Mouse (Mus musculus): ENCODE results near the gene P2rx4. TPM values are rescaled to one million over a fixed set of nuclear protein-coding genes. Genes with fewer than 3 reads are reported as not detected.
A peak's percentile ranks its signal among the peaks of the same experiment; 100 is the strongest.

P2rx4 gene
- polyA plus RNA-seq, 1 experiment from 2014 or later, result 21.7 TPM

GRCm38 (mm10) chr5:122731991-122732673 lies 24.8 kb downstream of the P2rx4 start:
- Histone ChIP-seq H3K4me2 (ENCODE audit: low read depth, low read length) (peak overlapping the region; percentile 44; the same call in 1 of the 2 replicates), H3K27ac (ENCODE audit: low read length) (peak overlapping the region; percentile 73), H3K27me3 (ENCODE audit: control insufficient read depth, insufficient read depth, low read length) (no peaks in the 10 kb centered on the region), H3K4me1 (ENCODE audit: control insufficient read depth, insufficient read depth, low read length) (peaks cover 8% of the 10 kb centered on the region; the same call in 1 of the 2 replicates), H3K9me3 (replicated peaks; ENCODE audit: control insufficient read depth, low read length) (no peaks in the 10 kb centered on the region), H3K4me3 (ENCODE audit: low read length) (no peak overlapping the region), H3K36me3 (ENCODE audit: control insufficient read depth, insufficient read depth) (peaks cover 5% of the 10 kb centered on the region), H3K9ac (ENCODE audit: low read length) (peak overlapping the region; percentile 36; the same call in 1 of the 2 replicates)
- 32% methylated on average over 15 of the region's 15 CpGs for WGBS
- peak; percentile 66 for ATAC-seq (replicated peaks; ENCODE audit: extremely low read depth, insufficient read depth, low FRiP score)

- H3K36me3 ChIP-seq (ENCODE audit: control insufficient read depth, insufficient read depth), result no peaks in the 10 kb centered on the region
- H3K4me2 ChIP-seq (ENCODE audit: low read depth, low read length), result peak overlapping the region; percentile 27; the same call in 1 of the 2 replicates
- H3K9ac ChIP-seq (ENCODE audit: low read length), result no peak overlapping the region
- no peak for ATAC-seq (replicated peaks; ENCODE audit: extremely low read depth, insufficient read depth, low FRiP score)
- H3K27ac ChIP-seq (ENCODE audit: low read length), result no peak overlapping the region
- H3K4me1 ChIP-seq (ENCODE audit: control insufficient read depth, insufficient read depth, low read length), result peaks cover 8% of the 10 kb centered on the region; the same call in 1 of the 2 replicates
- no peaks in the 10 kb centered on the region for H3K9me3 ChIP-seq (replicated peaks; ENCODE audit: control insufficient read depth, low read length)
- H3K27me3 ChIP-seq (ENCODE audit: control insufficient read depth, insufficient read depth, low read length), result no peaks in the 10 kb centered on the region
- H3K4me3 ChIP-seq (ENCODE audit: low read length), result no peak overlapping the region
- WGBS, result 58% methylated on average over 17 of the region's 17 CpGs
Measured at GRCm38 (mm10) chr5:122733881-122734280, 26.5 kb downstream of the P2rx4 start.

GRCm38 (mm10) chr5:122735853-122736252 lies 28.5 kb downstream of the P2rx4 start:
- no peak overlapping the region for H3K4me2 ChIP-seq (ENCODE audit: low read depth, low read length)
- WGBS, result 84% methylated on average over 7 of the region's 7 CpGs
- H3K9me3 ChIP-seq (replicated peaks; ENCODE audit: control insufficient read depth, low read length), result no peaks in the 10 kb centered on the region
- no peak for ATAC-seq (replicated peaks; ENCODE audit: extremely low read depth, insufficient read depth, low FRiP score)
- no peak overlapping the region for H3K4me3 ChIP-seq (ENCODE audit: low read length)
- no peaks in the 10 kb centered on the region for H3K36me3 ChIP-seq (ENCODE audit: control insufficient read depth, insufficient read depth)
- H3K9ac ChIP-seq (ENCODE audit: low read length), result no peak overlapping the region
- H3K27ac ChIP-seq (ENCODE audit: low read length), result no peak overlapping the region
- H3K27me3 ChIP-seq (ENCODE audit: control insufficient read depth, insufficient read depth, low read length), result no peaks in the 10 kb centered on the region
- H3K4me1 ChIP-seq (ENCODE audit: control insufficient read depth, insufficient read depth, low read length), result peaks cover 8% of the 10 kb centered on the region; the same call in 1 of the 2 replicates

GRCm38 (mm10) chr5:122736761-122737160 lies 29.4 kb downstream of the P2rx4 start:
- no peak overlapping the region for H3K4me2 ChIP-seq (ENCODE audit: low read depth, low read length)
- no peaks in the 10 kb centered on the region for H3K27me3 ChIP-seq (ENCODE audit: control insufficient read depth, insufficient read depth, low read length)
- no peak overlapping the region for H3K4me3 ChIP-seq (ENCODE audit: low read length)
- no peaks in the 10 kb centered on the region for H3K9me3 ChIP-seq (replicated peaks; ENCODE audit: control insufficient read depth, low read length)
- peaks cover 6% of the 10 kb centered on the region; the same call in 1 of the 2 replicates for H3K4me1 ChIP-seq (ENCODE audit: control insufficient read depth, insufficient read depth, low read length)
- H3K27ac ChIP-seq (ENCODE audit: low read length), result no peak overlapping the region
- H3K36me3 ChIP-seq (ENCODE audit: control insufficient read depth, insufficient read depth), result no peaks in the 10 kb centered on the region
- H3K9ac ChIP-seq (ENCODE audit: low read length), result no peak overlapping the region
- no peak for ATAC-seq (replicated peaks; ENCODE audit: extremely low read depth, insufficient read depth, low FRiP score)
- 91% methylated on average over 15 of the region's 15 CpGs for WGBS

- Histone ChIP-seq H3K4me3 (ENCODE audit: low read length) (no peak overlapping the region), H3K4me2 (ENCODE audit: low read depth, low read length) (no peak overlapping the region), H3K36me3 (ENCODE audit: control insufficient read depth, insufficient read depth) (peaks cover 15% of the 10 kb centered on the region), H3K27ac (ENCODE audit: low read length) (no peak overlapping the region), H3K9ac (ENCODE audit: low read length) (no peak overlapping the region), H3K9me3 (replicated peaks; ENCODE audit: control insufficient read depth, low read length) (no peaks in the 10 kb centered on the region), H3K27me3 (ENCODE audit: control insufficient read depth, insufficient read depth, low read length) (no peaks in the 10 kb centered on the region), H3K4me1 (ENCODE audit: control insufficient read depth, insufficient read depth, low read length) (no peaks in the 10 kb centered on the region)
- no peak for ATAC-seq (replicated peaks; ENCODE audit: extremely low read depth, insufficient read depth, low FRiP score)
- WGBS, result 77% methylated on average over 13 of the region's 13 CpGs
Measured at GRCm38 (mm10) chr5:122743880-122744422, 36.6 kb downstream of the P2rx4 start.

GRCm38 (mm10) chr5:122747950-122748349 lies 40.6 kb downstream of the P2rx4 start:
- Histone ChIP-seq H3K4me3 (ENCODE audit: low read length) (no peak overlapping the region), H3K4me2 (ENCODE audit: low read depth, low read length) (no peak overlapping the region), H3K36me3 (ENCODE audit: control insufficient read depth, insufficient read depth) (peaks cover 15% of the 10 kb centered on the region), H3K9me3 (replicated peaks; ENCODE audit: control insufficient read depth, low read length) (no peaks in the 10 kb centered on the region), H3K9ac (ENCODE audit: low read length) (no peak overlapping the region), H3K4me1 (ENCODE audit: control insufficient read depth, insufficient read depth, low read length) (no peaks in the 10 kb centered on the region), H3K27ac (ENCODE audit: low read length) (no peak overlapping the region), H3K27me3 (ENCODE audit: control insufficient read depth, insufficient read depth, low read length) (no peaks in the 10 kb centered on the region)
- no peak for ATAC-seq (replicated peaks; ENCODE audit: extremely low read depth, insufficient read depth, low FRiP score)
- 90% methylated on average over 7 of the region's 7 CpGs for WGBS

- peaks cover 12% of the 10 kb centered on the region for H3K36me3 ChIP-seq (ENCODE audit: control insufficient read depth, insufficient read depth)
- H3K9me3 ChIP-seq (replicated peaks; ENCODE audit: control insufficient read depth, low read length), result peaks cover 5% of the 10 kb centered on the region; the same call in 1 of the 2 replicates
- H3K27ac ChIP-seq (ENCODE audit: low read length), result no peak overlapping the region
- H3K27me3 ChIP-seq (ENCODE audit: control insufficient read depth, insufficient read depth, low read length), result no peaks in the 10 kb centered on the region
- H3K9ac ChIP-seq (ENCODE audit: low read length), result no peak overlapping the region
- no peaks in the 10 kb centered on the region for H3K4me1 ChIP-seq (ENCODE audit: control insufficient read depth, insufficient read depth, low read length)
- H3K4me2 ChIP-seq (ENCODE audit: low read depth, low read length), result no peak overlapping the region
- H3K4me3 ChIP-seq (ENCODE audit: low read length), result no peak overlapping the region
- WGBS, result 80% methylated on average over 16 of the region's 16 CpGs
- no peak for ATAC-seq (replicated peaks; ENCODE audit: extremely low read depth, insufficient read depth, low FRiP score)
Measured at GRCm38 (mm10) chr5:122754477-122754876, 47.1 kb downstream of the P2rx4 start.

GRCm38 (mm10) chr5:122755620-122756019 lies 48.3 kb downstream of the P2rx4 start:
- Histone ChIP-seq H3K9ac (ENCODE audit: low read length) (no peak overlapping the region), H3K27me3 (ENCODE audit: control insufficient read depth, insufficient read depth, low read length) (no peaks in the 10 kb centered on the region), H3K36me3 (ENCODE audit: control insufficient read depth, insufficient read depth) (peaks cover 12% of the 10 kb centered on the region), H3K4me2 (ENCODE audit: low read depth, low read length) (no peak overlapping the region), H3K27ac (ENCODE audit: low read length) (no peak overlapping the region), H3K9me3 (replicated peaks; ENCODE audit: control insufficient read depth, low read length) (peaks cover 5% of the 10 kb centered on the region; the same call in 1 of the 2 replicates), H3K4me1 (ENCODE audit: control insufficient read depth, insufficient read depth, low read length) (no peaks in the 10 kb centered on the region), H3K4me3 (ENCODE audit: low read length) (no peak overlapping the region)
- ATAC-seq (replicated peaks; ENCODE audit: extremely low read depth, insufficient read depth, low FRiP score), result no peak
- WGBS, result 95% methylated on average over 4 of the region's 4 CpGs

GRCm38 (mm10) chr5:122756144-122756543 lies 48.8 kb downstream of the P2rx4 start:
- H3K27me3 ChIP-seq (ENCODE audit: control insufficient read depth, insufficient read depth, low read length), result no peaks in the 10 kb centered on the region
- H3K9me3 ChIP-seq (replicated peaks; ENCODE audit: control insufficient read depth, low read length), result peaks cover 5% of the 10 kb centered on the region; the same call in 1 of the 2 replicates
- peaks cover 12% of the 10 kb centered on the region for H3K36me3 ChIP-seq (ENCODE audit: control insufficient read depth, insufficient read depth)
- no peak overlapping the region for H3K4me2 ChIP-seq (ENCODE audit: low read depth, low read length)
- no peak overlapping the region for H3K4me3 ChIP-seq (ENCODE audit: low read length)
- 82% methylated on average over 6 of the region's 6 CpGs for WGBS
- no peak for ATAC-seq (replicated peaks; ENCODE audit: extremely low read depth, insufficient read depth, low FRiP score)
- H3K27ac ChIP-seq (ENCODE audit: low read length), result no peak overlapping the region
- H3K9ac ChIP-seq (ENCODE audit: low read length), result no peak overlapping the region
- H3K4me1 ChIP-seq (ENCODE audit: control insufficient read depth, insufficient read depth, low read length), result peaks cover 5% of the 10 kb centered on the region; the same call in 1 of the 2 replicates

Data from heart, embryonic 16.5 days (tissue).